Mouse (Mus musculus) spleen, embryonic (tissue): Measurements from ENCODE around the gene Trip4.
"Not testable (repeated sequence)": the region's sequence is repeated elsewhere in the genome, so short reads cannot be mapped to it uniquely, and the experiment has no call there.

Experiments
- CTCF ChIA-PET: fragments of 350-600 bp; sonication (Branson Sonifier 250); formaldehyde crosslinking; loops from one replicate; lab custom pipeline; 2022; lab: Charles Lee

Trip4 gene

DNA sequence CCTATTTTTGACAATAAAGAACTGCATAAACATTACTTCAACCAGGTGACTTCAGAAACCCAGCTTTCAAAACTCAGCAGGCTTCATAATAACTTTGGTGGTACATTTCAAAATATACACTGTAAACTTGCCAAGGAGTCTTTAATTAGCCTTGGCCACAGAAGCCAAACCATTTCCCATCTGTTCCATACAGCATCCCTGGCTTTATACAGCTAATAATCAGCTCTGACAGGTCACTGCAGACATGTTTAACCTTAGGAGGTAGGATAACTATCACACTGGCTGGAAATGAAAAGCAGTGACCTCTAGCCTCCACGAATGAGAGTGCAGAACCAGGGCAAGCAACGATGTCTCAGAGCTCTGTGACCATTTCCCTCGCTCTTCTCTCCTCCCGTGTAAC is 108.8 kb downstream of the Trip4 start:
- CTCF ChIA-PET = no interaction called here

DNA sequence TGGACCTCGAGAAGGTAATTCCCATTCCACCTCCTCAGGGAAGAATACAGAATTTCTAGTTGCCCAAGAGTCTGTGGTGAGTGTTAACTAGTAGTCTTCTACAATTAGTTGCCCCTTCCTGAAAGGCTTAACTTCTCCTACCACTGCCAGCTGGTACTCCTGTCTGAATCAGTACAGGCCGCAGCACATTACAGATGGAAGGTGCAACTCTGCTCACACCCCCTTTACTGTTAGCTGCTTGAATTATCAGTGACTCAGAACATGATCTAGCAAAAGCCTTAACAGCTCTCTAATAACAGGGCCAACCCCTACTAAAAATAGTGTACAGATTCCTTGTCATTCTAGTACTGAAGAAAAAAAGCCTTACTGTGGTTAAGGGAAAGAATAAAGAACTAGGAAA is 112.9 kb downstream of the Trip4 start:
- CTCF ChIA-PET = no interaction called here

DNA sequence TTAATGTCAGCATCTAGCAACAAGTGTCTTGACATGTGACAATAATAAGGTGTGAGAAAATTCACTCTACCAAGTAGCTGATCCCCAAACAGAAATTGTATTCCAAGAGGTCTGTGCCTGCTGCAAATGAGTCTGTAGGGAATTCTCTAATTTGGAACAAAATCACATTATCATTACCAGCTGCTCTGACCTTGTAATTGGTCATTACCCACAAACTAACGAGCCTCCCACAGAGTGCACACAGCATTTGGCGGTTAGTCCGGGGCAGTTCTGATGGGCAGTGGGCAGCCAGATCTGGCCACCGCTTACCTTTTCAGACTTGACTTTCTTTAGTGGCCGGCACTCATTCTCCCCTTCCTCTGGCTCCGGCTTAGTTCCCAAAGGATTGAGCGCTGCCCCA is 114.3 kb downstream of the Trip4 start:
- CTCF ChIA-PET = no interaction called here

DNA sequence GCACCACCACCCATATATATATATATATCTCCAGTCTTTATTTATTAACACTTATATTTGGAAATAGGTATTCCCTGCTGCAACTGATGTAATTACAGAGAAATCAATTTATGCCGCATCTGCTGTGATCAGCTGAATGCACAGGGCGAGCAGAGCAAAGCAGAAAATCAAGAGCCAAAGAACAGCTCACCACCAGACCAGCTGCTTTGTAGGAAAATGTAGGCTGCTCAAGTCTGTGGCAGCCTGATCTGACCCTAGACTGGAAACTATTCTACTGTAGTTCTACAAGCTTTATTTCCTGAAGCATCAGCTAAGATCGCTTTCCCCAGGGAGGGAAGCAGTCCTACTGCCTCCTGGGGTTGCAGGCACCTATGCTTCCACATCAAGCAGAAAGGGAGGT is 115.1 kb downstream of the Trip4 start:
- CTCF ChIA-PET = no interaction called here

DNA sequence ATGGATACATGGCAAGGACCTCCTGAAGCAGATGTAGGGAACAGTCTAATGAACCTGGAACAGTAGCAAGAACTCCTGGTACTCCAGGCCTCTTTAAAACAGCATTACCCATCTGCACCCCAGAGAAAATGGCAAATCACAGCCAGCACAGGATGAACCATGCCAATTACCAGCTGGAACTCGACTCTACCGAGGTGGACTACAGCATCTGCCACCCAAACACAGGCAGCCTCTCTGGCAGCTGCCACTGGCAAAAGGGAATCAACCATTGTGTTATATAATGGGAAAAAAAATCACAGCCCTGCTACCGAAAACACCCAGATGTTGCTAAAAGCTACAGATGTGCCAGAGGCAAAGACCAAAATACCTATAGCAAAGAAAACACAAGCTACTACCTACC is 115.5 kb downstream of the Trip4 start:
- CTCF ChIA-PET = no interaction called here

DNA sequence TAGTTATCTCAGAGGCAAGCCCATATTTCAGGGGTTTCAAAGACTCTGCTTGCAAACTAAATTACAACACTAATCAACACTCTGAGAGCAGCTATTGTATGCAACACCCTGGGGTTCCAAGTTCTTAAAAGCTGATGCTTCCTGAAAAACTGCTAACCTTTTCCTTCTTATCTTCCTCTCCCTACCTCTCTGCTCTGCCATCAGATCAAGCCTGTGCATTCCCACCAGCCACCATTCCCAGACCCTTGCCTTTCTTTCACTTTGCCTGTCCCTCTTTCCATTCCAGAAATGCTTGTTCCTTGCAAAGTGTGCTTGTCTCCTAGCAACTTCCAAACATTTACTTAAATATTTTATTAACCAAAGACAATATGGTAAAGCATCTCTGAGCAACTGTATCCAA is 116.7 kb downstream of the Trip4 start:
- CTCF ChIA-PET = no interaction called here

DNA sequence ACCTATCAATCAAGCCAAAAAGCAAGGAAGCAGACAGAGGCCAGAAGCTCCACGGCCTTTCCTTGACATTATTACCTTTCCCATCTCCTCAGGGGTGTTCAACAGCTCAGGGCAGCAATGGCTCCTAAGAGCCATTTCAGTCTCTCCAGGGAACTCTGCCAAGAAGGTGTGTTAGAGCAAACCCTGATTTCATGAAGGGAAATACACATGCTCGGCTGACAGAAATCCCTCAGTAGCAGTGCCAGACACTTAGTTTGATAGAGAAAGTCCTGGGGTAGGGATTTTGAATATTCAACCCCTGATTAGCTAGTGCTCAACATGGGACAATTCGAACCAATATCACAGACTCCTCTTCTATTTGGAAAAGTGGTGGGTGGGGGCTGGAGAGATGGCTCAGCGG is 117.5 kb downstream of the Trip4 start:
- CTCF ChIA-PET = no interaction called here

DNA sequence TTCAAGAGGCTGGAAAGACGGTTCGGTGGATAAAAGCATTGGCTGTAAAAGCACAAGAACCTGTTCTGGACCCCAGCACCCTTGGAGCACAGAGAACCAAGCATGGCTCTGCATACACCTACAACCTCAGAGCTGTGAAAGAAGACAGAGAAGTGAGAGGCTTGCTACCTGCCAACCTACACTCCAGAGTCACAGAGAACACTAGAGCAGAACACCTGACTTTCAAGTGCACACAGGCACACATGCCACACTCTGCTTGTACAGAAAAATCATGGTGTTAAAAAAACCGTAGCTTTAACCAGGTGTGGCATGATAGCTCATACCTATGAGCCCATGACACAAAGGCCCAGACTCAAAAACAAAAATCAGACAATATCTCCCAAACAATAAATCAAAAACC is 118.8 kb downstream of the Trip4 start:
- CTCF ChIA-PET = no interaction called here

DNA sequence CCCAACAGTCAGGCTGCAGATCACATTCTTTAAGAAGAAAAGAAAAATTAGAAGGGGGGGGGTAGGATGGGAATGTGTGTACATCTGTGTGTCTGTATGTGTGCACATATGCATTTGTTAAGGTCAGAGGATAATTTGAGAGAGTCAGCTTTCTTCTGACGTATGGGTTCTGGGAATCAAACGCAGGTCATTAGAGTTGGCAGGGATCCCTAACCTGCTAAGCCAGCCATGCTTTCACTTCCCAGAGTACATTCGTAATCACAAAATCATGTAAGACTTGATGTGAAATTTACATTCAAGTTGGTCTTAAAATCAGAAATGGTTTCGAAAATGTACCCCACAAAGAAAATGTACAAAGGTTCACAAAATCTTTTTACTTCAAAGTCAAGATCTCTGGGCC is 120.0 kb downstream of the Trip4 start:
- CTCF ChIA-PET = interaction anchor here (0.6 kb wide), 1 partner anchor 12 kb away, joined by 12 read pairs; no protein-coding TSS in a partner anchor

DNA sequence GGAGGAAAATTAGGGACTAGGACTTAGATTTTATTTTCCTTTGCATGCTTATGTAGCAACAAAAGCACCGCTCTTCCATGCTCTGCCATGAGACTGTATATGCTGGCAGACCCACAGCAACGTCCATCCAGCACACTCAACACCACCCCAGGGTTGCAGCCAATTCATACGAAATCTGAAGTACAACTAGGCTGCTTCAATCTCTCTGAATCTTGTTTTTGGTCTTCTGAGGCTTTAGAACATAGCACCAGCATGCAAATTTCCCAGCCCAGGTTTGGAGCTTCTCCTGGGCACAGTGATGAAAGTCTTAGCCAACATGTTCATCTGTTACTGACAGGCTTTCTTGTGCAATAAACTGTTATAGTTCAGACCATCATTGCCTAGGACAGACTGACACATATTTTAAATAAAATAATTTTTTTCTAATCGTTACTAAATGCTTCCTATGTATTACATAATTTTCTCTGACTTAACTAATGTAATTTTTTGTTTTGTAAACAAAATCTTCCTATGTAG is 120.7 kb downstream of the Trip4 start:
- CTCF ChIA-PET = interaction anchor here (0.6 kb wide), 1 partner anchor 12 kb away, joined by 12 read pairs; no protein-coding TSS in a partner anchor

DNA sequence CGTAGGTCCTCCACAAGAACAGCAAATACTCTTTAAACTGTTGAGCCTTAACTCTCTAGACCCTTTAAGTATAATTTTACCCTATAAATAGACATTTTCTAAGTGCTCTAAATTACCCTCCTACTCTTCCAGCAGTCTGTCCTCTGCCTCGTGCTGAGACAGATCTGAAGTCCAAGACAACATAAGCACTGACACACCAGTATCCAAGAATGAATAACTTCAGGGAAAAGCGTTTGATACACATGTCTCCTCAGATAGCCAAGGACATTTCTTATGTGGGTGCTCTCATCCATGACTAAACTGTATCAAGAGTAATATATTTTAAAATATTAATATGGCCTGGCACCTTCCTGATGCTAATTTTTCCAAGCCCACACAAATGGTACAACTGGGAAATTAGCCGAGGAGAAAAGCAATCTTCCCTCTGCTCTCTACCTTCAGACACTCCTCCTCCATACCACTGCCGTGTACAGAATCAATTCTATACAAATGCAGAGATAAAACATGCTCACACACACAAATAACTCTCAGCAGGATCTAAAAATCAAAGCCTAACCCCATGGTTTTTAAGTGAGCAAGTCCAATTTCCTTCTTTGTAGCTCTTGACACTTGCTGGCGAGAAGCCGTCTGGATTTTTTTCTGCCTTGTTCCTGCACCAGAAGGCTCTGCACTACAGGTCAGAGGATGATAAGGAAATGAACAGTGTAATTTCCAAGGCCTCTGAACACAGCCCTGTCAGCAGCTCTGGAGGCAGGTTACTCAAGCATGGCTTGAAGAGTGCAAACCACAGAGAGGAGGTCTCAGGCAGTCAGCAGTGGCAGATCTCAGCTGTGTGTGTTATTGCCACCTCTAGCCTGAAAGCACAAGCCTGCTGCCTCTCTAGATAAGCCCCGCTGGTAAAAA is 121.5 kb downstream of the Trip4 start:
- CTCF ChIA-PET = interaction anchor here (0.7 kb wide), 1 partner anchor 16 kb away, joined by 3 read pairs; no protein-coding TSS in a partner anchor

DNA sequence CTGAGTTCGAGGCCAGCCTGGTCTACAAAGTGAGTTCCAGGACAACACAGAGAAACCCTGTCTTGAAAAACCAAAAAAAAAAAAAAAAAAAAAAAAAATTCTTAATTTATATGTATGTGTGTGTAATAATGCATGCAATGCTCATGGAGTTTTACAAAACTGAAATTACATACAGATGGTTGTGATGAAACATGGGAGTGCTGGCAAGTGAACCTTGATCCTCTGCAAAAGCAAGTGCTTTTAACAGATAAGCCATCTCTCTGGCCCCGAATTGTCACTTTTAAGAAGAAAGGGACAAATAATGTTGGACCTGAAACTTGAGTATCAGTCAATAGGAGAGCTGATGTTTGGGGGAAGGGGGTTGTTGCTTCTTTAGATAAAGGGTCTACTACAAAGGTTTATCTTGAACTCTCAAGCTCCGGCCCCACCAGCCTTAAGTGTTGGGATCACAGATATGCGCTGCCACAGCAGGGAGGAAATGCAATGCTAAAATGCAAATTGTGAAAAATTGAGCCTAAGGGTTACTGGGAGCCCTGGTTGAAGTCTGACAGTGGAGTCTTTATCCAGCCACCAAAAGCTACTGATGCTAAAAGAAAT is 122.7 kb downstream of the Trip4 start:
- CTCF ChIA-PET = no interaction called here

DNA sequence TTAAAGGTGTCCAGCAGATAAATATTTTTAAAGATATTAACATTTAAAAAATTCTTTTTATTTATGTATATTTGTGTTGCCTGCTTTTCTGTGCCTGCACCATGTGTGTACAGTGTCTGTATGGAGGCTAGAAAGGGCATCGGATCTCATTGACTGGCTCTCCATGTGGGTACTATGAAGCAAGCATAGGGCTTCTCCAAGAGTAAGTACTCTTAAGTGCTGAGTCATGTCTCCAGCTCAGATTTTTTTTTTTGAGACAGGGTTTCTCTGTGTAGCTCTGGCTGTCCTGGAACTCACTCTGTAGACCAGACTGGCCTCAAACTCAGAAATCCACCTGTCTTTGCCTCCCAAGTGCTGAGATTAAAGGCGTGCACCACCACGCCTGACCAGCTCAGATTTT is 129.0 kb downstream of the Trip4 start:
- CTCF ChIA-PET = not testable (repeated sequence)
